Mouse (Mus musculus) embryonic fibroblast, embryonic 13.5 days (primary cell): ENCODE measurements around the gene Fam129a. TPM values are rescaled to one million over a fixed set of nuclear protein-coding genes. Genes with fewer than 3 reads are reported as not detected.

Source experiments
- H3K27ac ChIP-seq: 2 replicates; pipeline ENCODE4 v1.5.1; 2012; ENCODE audit warnings: low read length, control low read depth, inconsistent platforms; ENCODE audit not compliant: insufficient read depth
- H3K4me1 ChIP-seq: 2 replicates; pipeline ENCODE4 v1.6.1; 2011; ENCODE audit warnings: low read length; ENCODE audit not compliant: control insufficient read depth, insufficient read depth
- H3K4me3 ChIP-seq: 2 replicates; pipeline ENCODE4 v1.5.1; 2011; ENCODE audit warnings: mild to moderate bottlenecking, control low read depth, low read length; ENCODE audit not compliant: insufficient read depth
- CTCF ChIP-seq: IDR thresholded peaks from 2 replicates; pipeline ENCODE4 v1.5.1; 2011; ENCODE audit warnings: mild to moderate bottlenecking, control low read depth, low read length, moderate library complexity, borderline replicate concordance; ENCODE audit not compliant: insufficient read depth
- POLR2A ChIP-seq: IDR thresholded peaks from 2 replicates; pipeline ENCODE4 v1.6.1; 2011; ENCODE audit warnings: low read depth, mild to moderate bottlenecking, control low read depth, low read length, moderate library complexity
- polyA plus RNA-seq: library from polyadenylated mRNA; stranded (reverse); fragments of >200 nt; gene quantifications from 2 replicates; pipeline ENCODE4 v1.2.4, GENCODE M21; 2011; ENCODE audit warnings: low read depth; ENCODE audit not compliant: missing spikeins, insufficient read length

Gene Fam129a
- polyA plus RNA-seq, 1 experiment, result 81.6 TPM

GRCm38 (mm10) chr1:151679153-151679552, 108.2 kb downstream of the Fam129a start:
- TF ChIP-seq CTCF (no peak), POLR2A (no peak)
- Histone ChIP-seq H3K4me1 (peaks cover 30% of the 10 kb centered on the region), H3K27ac (0 out of 2 replicates have a peak overlapping the region, but pooled peaks have one; percentile 15), H3K4me3 (no peak overlapping the region)

- Histone ChIP-seq H3K4me3 (no peak overlapping the region), H3K27ac (peak overlapping the region; percentile 65), H3K4me1 (peaks cover 36% of the 10 kb centered on the region)
- no peak for TF ChIP-seq CTCF
- no peak for TF ChIP-seq POLR2A
Observed at GRCm38 (mm10) chr1:151679883-151680613, 109.1 kb downstream of the Fam129a start.

- Histone ChIP-seq H3K4me1 (peaks cover 40% of the 10 kb centered on the region), H3K4me3 (no peak overlapping the region), H3K27ac (no peak overlapping the region)
- TF ChIP-seq CTCF (no peak), POLR2A (no peak)
Observed at GRCm38 (mm10) chr1:151680971-151681370, 110.0 kb downstream of the Fam129a start.

- Histone ChIP-seq H3K4me1 (peaks cover 39% of the 10 kb centered on the region), H3K4me3 (no peak overlapping the region), H3K27ac (no peak overlapping the region)
- TF ChIP-seq CTCF, result no peak
- TF ChIP-seq POLR2A, result no peak
Observed at GRCm38 (mm10) chr1:151682896-151683295, 111.9 kb downstream of the Fam129a start.

- H3K4me1 ChIP-seq, result peaks cover 41% of the 10 kb centered on the region
- TF ChIP-seq CTCF (no peak), POLR2A (no peak)
- H3K27ac ChIP-seq, result peak overlapping the region; percentile 97
- no peak overlapping the region for H3K4me3 ChIP-seq
Observed at GRCm38 (mm10) chr1:151684451-151684892, 113.5 kb downstream of the Fam129a start.

GRCm38 (mm10) chr1:151684978-151685377, 114.0 kb downstream of the Fam129a start:
- Histone ChIP-seq H3K4me3 (no peak overlapping the region), H3K27ac (peak overlapping the region; percentile 97), H3K4me1 (peaks cover 41% of the 10 kb centered on the region)
- TF ChIP-seq CTCF (no peak), POLR2A (no peak)

- peaks cover 42% of the 10 kb centered on the region for H3K4me1 ChIP-seq
- no peak overlapping the region for H3K4me3 ChIP-seq
- TF ChIP-seq CTCF (no peak), POLR2A (no peak)
- H3K27ac ChIP-seq, result peak overlapping the region; percentile 97
Observed at GRCm38 (mm10) chr1:151685666-151686309, 114.8 kb downstream of the Fam129a start.

GRCm38 (mm10) chr1:151686696-151687095, 115.7 kb downstream of the Fam129a start:
- no peak overlapping the region for H3K4me3 ChIP-seq
- peaks cover 42% of the 10 kb centered on the region for H3K4me1 ChIP-seq
- H3K27ac ChIP-seq, result peak overlapping the region; percentile 97
- TF ChIP-seq CTCF (no peak), POLR2A (no peak)

- Histone ChIP-seq H3K27ac (peak overlapping the region; percentile 21; the same call in 1 of the 2 replicates), H3K4me1 (peaks cover 53% of the 10 kb centered on the region), H3K4me3 (no peak overlapping the region)
- no peak for TF ChIP-seq POLR2A
- TF ChIP-seq CTCF, result no peak
Observed at GRCm38 (mm10) chr1:151689032-151689431, 118.0 kb downstream of the Fam129a start.

- TF ChIP-seq POLR2A, result no peak
- TF ChIP-seq CTCF, result no peak
- Histone ChIP-seq H3K4me1 (peaks cover 49% of the 10 kb centered on the region), H3K27ac (peak overlapping the region; percentile 21; the same call in 1 of the 2 replicates), H3K4me3 (no peak overlapping the region)
Observed at GRCm38 (mm10) chr1:151689561-151689960, 118.6 kb downstream of the Fam129a start.
